Comparison of ENCODE assay signal across 9 mouse cellular contexts in genomic region chr1:90227684-90228322, GRCm38 (mm10). TPM values are rescaled to one million over a fixed set of nuclear protein-coding genes. Genes with fewer than 3 reads are reported as not detected.
A peak's percentile ranks its signal among the peaks of the same experiment; 100 is the strongest.
DNase-seq lines count a peak whose midpoint lies in the region; ATAC-seq and TF ChIP-seq lines count a peak whose summit lies in the region.
"Had no signal": no experiment of that assay in that cellular context is flagged by ENCODE, and none has a peak within 500 bp of the region (broad histone marks: within the 10 kb centered on the region; RNA-seq: fewer than 3 reads in every experiment).

No protein-coding gene starts in this region.

- DNase-seq in heart, postnatal 14 days, result no peak
- no peak for DNase-seq in thymus, adult 2 months
- no peak for DNase-seq in thymus, postnatal 10 days (ENCODE audit: low spot score in 2 of 2)
- DNase-seq in limb, embryonic 10.5 days (ENCODE audit: low spot score), result peak; percentile 52
- DNase-seq in stomach, postnatal 0 days (ENCODE audit: low spot score), result peak; percentile 70
- DNase-seq in thymus, postnatal 25 days, result no peak
- DNase-seq in left cerebral cortex, postnatal 10 days (ENCODE audit: extremely low spot score in 1 of 2, low spot score in 2 of 2), result no peak

- 22% methylated on average over 12 of the region's 12 CpGs for WGBS in heart, embryonic 11.5 days (ENCODE audit: insufficient replicate concordance)
- 36% methylated on average over 12 of the region's 12 CpGs for WGBS in thymus, adult 2 months
- WGBS in limb, embryonic 10.5 days, result 75% methylated on average over 12 of the region's 12 CpGs
- WGBS in stomach, postnatal 0 days, result 26% methylated on average over 12 of the region's 12 CpGs

- peak overlapping the region; percentile 42 for H3K4me2 ChIP-seq in heart, embryonic 11.5 days
- no peak overlapping the region for H3K4me2 ChIP-seq in stomach, postnatal 0 days (replicated peaks; ENCODE audit: low read depth)

- no peak overlapping the region for H3K4me3 ChIP-seq in heart, embryonic 11.5 days (ENCODE audit: low read depth, low read length)
- no peak overlapping the region for H3K4me3 ChIP-seq in thymus, adult 2 months (ENCODE audit: control insufficient read depth, insufficient read depth, low read length)
- H3K4me3 ChIP-seq in limb, embryonic 10.5 days, result no peak overlapping the region
- no peak overlapping the region for H3K4me3 ChIP-seq in stomach, postnatal 0 days (ENCODE audit: low read depth, low read length)
- H3K4me3 ChIP-seq: megakaryocyte, embryonic 14.5 days had no signal

- H3K36me3 ChIP-seq in heart, embryonic 11.5 days (ENCODE audit: control insufficient read depth, insufficient read depth, low read length), result no peaks in the 10 kb centered on the region
- no peaks in the 10 kb centered on the region for H3K36me3 ChIP-seq in thymus, adult 2 months (ENCODE audit: control insufficient read depth, insufficient read depth, low read length)
- no peaks in the 10 kb centered on the region for H3K36me3 ChIP-seq in limb, embryonic 10.5 days
- H3K36me3 ChIP-seq in stomach, postnatal 0 days (ENCODE audit: control insufficient read depth, insufficient read depth, low read length), result no peaks in the 10 kb centered on the region

- H3K9ac ChIP-seq in heart, embryonic 11.5 days (ENCODE audit: low read depth, low read length), result 0 out of 2 replicates have a peak overlapping the region, but pooled peaks have one; percentile 22
- H3K9ac ChIP-seq in stomach, postnatal 0 days (ENCODE audit: low read length), result no peak overlapping the region

- intact Hi-C loops in heart, postnatal 14 days (cut with DNase I), result no loop called here
- intact Hi-C loops in left cerebral cortex, postnatal 10 days (cut with DNase I), result no loop called here

- TF ChIP-seq EP300 in stomach, postnatal 0 days (optimal IDR thresholded peaks at IDR 0.05), result no peak

- no peaks in the 10 kb centered on the region for H3K9me3 ChIP-seq in heart, embryonic 11.5 days (replicated peaks; ENCODE audit: control insufficient read depth, low read length)
- no peaks in the 10 kb centered on the region for H3K9me3 ChIP-seq in limb, embryonic 10.5 days (replicated peaks)
- H3K9me3 ChIP-seq in stomach, postnatal 0 days (ENCODE audit: control insufficient read depth, low read length), result no peaks in the 10 kb centered on the region
- H3K9me3 ChIP-seq: megakaryocyte, embryonic 14.5 days had no signal

- peak; percentile 63 for ATAC-seq in heart, embryonic 11.5 days (replicated peaks; ENCODE audit: insufficient number of reproducible peaks, low FRiP score, low TSS enrichment)
- peak; percentile 49; the same call in 1 of the 2 replicates for ATAC-seq in stomach, postnatal 0 days (ENCODE audit: low FRiP score, low TSS enrichment)

- H3K27me3 ChIP-seq in heart, embryonic 11.5 days (ENCODE audit: control insufficient read depth, insufficient read depth, low read length), result no peaks in the 10 kb centered on the region
- H3K27me3 ChIP-seq in thymus, adult 2 months (ENCODE audit: control insufficient read depth, insufficient read depth, low read length), result no peaks in the 10 kb centered on the region
- peaks cover 16% of the 10 kb centered on the region for H3K27me3 ChIP-seq in limb, embryonic 10.5 days (ENCODE audit: low read depth, poor library complexity, severe bottlenecking)
- no peaks in the 10 kb centered on the region for H3K27me3 ChIP-seq in stomach, postnatal 0 days (ENCODE audit: control insufficient read depth, insufficient read depth, low read length)

- no peak for TF ChIP-seq POLR2A in thymus, adult 2 months (IDR thresholded peaks at IDR 0.05; ENCODE audit: control insufficient read depth, extremely low read depth, insufficient read depth, low read length, poor library complexity)

- peaks cover 38% of the 10 kb centered on the region for H3K4me1 ChIP-seq in heart, embryonic 11.5 days (ENCODE audit: control insufficient read depth, insufficient read depth, low read length)
- H3K4me1 ChIP-seq in thymus, adult 2 months (replicated peaks; ENCODE audit: control insufficient read depth, insufficient read depth, low read length), result no peaks in the 10 kb centered on the region
- H3K4me1 ChIP-seq in limb, embryonic 10.5 days, result peaks cover 52% of the 10 kb centered on the region
- H3K4me1 ChIP-seq in stomach, postnatal 0 days (replicated peaks; ENCODE audit: control insufficient read depth, insufficient read depth), result 0 out of 2 replicates have a peak, but pooled peaks cover 3% of the 10 kb centered on the region
- H3K4me1 ChIP-seq: megakaryocyte, embryonic 14.5 days had no signal

- H3K27ac ChIP-seq in heart, embryonic 11.5 days (ENCODE audit: low read depth, low read length), result peak overlapping the region; percentile 74; the same call in 1 of the 2 replicates
- 0 out of 2 replicates have a peak overlapping the region, but pooled peaks have one; percentile 6 for H3K27ac ChIP-seq in thymus, adult 2 months (ENCODE audit: control insufficient read depth, insufficient read depth, low read length)
- H3K27ac ChIP-seq in limb, embryonic 10.5 days, result 0 out of 2 replicates have a peak overlapping the region, but pooled peaks have one; percentile 19
- no peak overlapping the region for H3K27ac ChIP-seq in stomach, postnatal 0 days (replicated peaks)

- TF ChIP-seq CTCF in thymus, adult 2 months (IDR thresholded peaks at IDR 0.05; ENCODE audit: borderline replicate concordance, control insufficient read depth, extremely low read depth, insufficient read depth, low read length, poor library complexity), result no peak
- TF ChIP-seq CTCF in stomach, postnatal 0 days (IDR thresholded peaks at IDR 0.05; ENCODE audit: low read depth), result no peak

RNA-seq across cellular contexts. Expression of gene Ackr3, which starts 24.0 kb away (rescaled TPM):
- 45.3 and 50.2 TPM in 2 replicates for polyA plus RNA-seq in heart, embryonic 11.5 days (2014; fragmentation: Nextera tagmentation; extraction: Ambion mirVana)
- total RNA-seq in heart, postnatal 14 days (2021), result 10 to 100 TPM; 53.0 to 62.6 TPM
- polyA plus RNA-seq in thymus, adult 2 months (2012; rRNA removed), result 17.1 and 24.7 TPM in 2 replicates
- 12.9 and 16.5 TPM in 2 replicates for polyA plus RNA-seq in limb, embryonic 10.5 days (2016; fragmentation: Nextera tagmentation; extraction: Ambion mirVana)
- 14.6 and 15.6 TPM in 2 replicates for polyA plus RNA-seq in stomach, postnatal 0 days (2015; fragmentation: Nextera tagmentation; extraction: Ambion mirVana)
- total RNA-seq in left cerebral cortex, postnatal 10 days (2021), result 1 to 10 TPM; 6.9 to 7.9 TPM

Comparison
In these comparisons a context has a peak if more than half of its experiments do, and no peak if none do; other contexts are left out.
1. DNase-seq: peak in limb, embryonic 10.5 days (single experiment) and stomach, postnatal 0 days (single experiment); none in heart, postnatal 14 days (0 of 2), thymus, adult 2 months (single experiment), thymus, postnatal 10 days (0 of 2), thymus, postnatal 25 days (single experiment) and left cerebral cortex, postnatal 10 days (0 of 2).